Mouse (Mus musculus): Measurements from ENCODE around the gene Pla2g10.
"Not testable (repeated sequence)": the region's sequence is repeated elsewhere in the genome, so short reads cannot be mapped to it uniquely, and the experiment has no call there.

The Pla2g10 gene

GRCm38 (mm10) chr16:13730285-13731255 is at the start of gene Pla2g10:
Gene Pla2g10, minus strand, starts transcription at chr16:13730983.
- in situ Hi-C loops (cut with MboI, MseI), result no loop called here

- in situ Hi-C loops (cut with MboI, MseI), result loop anchor here in 1 of 2 experiments (25.0 kb wide), 1 partner anchor 662 kb away; the partner anchor contains the start of gene Ercc4
Measured at GRCm38 (mm10) chr16:13774651-13775050, 43.9 kb upstream of the Pla2g10 start.

- in situ Hi-C loops (cut with MboI, MseI), result not testable (repeated sequence)
Measured at GRCm38 (mm10) chr16:13774011-13774410, 43.2 kb upstream of the Pla2g10 start.

- in situ Hi-C loops (cut with MboI, MseI), result not testable (repeated sequence)
Measured at GRCm38 (mm10) chr16:13772051-13772450, 41.3 kb upstream of the Pla2g10 start.

DNA sequence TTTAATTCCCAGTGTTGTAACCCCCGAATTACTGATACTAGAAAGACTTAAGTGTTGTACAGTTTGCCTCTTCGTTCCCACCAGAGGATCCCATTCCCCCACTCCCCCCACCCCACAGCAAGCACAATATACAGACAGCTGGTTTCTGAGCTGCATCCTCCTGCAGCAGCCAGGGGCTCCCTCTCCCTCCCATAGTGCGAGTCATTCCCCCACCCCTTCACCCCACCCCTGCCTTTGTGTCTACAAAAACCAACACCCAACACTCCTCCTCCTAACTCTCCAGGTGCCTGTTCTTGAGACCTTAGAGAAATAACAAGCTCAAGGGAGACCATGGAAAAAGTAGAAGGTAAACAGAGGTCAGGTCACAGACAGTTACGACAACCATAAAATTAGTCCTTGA is 40.8 kb upstream of the Pla2g10 start:
- in situ Hi-C loops (cut with MboI, MseI), result not testable (repeated sequence)

DNA sequence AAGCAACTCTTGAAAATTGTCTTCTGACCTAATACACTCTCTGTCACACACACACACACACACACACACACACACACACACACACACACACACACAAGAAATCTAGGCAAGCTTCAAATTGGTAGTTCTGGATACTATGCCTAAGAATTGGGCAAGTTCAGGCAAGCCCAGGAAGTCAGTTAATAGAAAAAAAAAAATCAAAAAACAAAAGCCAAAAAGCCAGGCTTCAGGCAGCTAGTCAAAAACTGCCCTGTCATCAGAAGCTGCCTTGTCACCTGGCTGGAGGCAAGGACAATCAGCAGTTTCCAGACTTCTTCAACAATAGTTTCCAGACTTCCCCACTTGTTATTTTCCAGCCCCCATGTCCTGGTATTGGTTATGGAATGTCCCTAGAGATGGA is 35.6 kb upstream of the Pla2g10 start:
- in situ Hi-C loops (cut with MboI, MseI), result no loop called here

GRCm38 (mm10) chr16:13764519-13764918 is 33.7 kb upstream of the Pla2g10 start:
- in situ Hi-C loops (cut with MboI, MseI), result no loop called here

GRCm38 (mm10) chr16:13762807-13763206 is 32.0 kb upstream of the Pla2g10 start:
- in situ Hi-C loops (cut with MboI, MseI), result not testable (repeated sequence)

GRCm38 (mm10) chr16:13757823-13758222 is 27.0 kb upstream of the Pla2g10 start:
- in situ Hi-C loops (cut with MboI, MseI), result no loop called here

- in situ Hi-C loops (cut with MboI, MseI), result no loop called here
Measured at GRCm38 (mm10) chr16:13754400-13755190, 23.8 kb upstream of the Pla2g10 start.

DNA sequence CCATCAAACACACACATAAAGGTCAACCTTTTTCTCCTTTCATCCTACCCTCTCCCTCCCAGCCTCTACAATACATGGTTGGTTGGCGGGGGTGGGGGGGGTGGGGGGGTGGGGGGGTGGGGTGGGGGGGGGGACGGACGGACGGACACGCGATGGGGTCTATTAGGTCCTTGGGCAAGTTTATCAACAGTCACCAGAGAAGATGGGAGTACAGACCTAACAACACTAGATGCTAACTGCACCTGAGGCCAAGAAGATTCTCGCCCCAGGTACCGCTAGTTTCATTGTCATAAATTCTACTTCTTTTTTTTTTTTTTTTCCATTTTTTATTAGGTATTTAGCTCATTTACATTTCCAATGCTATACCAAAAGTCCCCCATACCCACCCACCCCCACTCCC is 23.2 kb upstream of the Pla2g10 start:
- in situ Hi-C loops (cut with MboI, MseI), result no loop called here

GRCm38 (mm10) chr16:13750626-13751025 is 19.8 kb upstream of the Pla2g10 start:
- in situ Hi-C loops (cut with MboI, MseI), result no loop called here

- in situ Hi-C loops (cut with MboI, MseI), result no loop called here
Measured at GRCm38 (mm10) chr16:13749981-13750380, 19.2 kb upstream of the Pla2g10 start.

GRCm38 (mm10) chr16:13749306-13749705 is 18.5 kb upstream of the Pla2g10 start:
- in situ Hi-C loops (cut with MboI, MseI), result no loop called here

DNA sequence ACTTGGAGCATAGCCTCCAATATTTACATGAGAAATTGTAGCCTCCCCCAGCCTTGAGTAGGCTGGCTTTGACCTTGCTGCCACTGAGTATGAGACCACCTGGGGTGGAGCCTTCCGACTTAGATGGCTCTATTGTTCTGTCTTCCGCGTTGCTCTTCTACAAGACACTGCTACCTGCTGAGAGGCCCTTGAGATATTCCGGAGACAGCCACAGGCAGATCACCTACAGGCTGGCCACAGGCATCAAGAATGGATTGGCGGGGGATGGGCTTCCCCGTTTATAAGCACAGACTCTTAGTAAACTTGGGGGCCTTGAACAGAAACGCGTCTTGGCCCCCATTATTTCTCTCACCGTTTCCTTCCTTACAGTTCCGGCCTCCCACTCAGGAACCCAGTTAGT is 18.0 kb upstream of the Pla2g10 start:
- in situ Hi-C loops (cut with MboI, MseI), result not testable (repeated sequence)

DNA sequence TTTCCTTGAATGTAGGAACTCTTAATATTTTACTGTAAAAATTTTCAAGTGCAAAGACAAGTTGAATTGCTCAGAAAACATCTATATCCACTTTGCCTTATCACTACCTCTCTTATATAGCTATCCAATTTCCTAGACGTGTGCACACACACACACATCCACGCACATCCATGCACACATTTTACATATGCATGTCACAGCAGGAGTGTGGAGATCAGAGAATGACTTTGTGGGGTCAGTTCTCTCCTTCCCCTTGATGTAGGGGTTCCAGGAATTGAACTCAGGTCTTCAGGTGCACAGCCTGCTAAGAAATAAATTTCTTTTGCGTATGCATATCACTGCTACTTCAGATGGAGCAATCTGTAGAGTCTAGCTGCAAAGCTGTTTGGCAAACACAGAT is 17.3 kb upstream of the Pla2g10 start:
- in situ Hi-C loops (cut with MboI, MseI), result no loop called here

- in situ Hi-C loops (cut with MboI, MseI), result no loop called here
Measured at GRCm38 (mm10) chr16:13747708-13748107, 16.9 kb upstream of the Pla2g10 start.

DNA sequence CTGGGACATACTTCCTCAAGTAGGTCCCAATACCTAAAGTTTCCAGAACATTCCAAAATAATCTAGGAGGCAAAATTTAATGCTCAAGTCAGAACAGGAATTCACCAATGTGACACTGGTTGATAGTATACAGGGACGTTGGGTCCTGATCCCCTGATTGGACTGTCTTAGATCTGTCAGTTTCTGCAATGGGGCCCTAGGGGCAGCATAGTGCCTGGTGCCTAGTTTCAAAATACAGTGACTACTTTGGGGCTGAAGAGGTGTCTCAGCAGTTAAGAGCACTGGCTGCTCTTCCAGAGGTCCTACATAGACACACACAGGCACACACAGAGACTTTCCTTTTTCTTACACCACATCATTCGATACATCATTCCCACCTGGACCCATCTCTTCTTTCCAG is 10.1 kb upstream of the Pla2g10 start:
- in situ Hi-C loops (cut with MboI, MseI), result no loop called here

GRCm38 (mm10) chr16:13739044-13739443 is 8.3 kb upstream of the Pla2g10 start:
- in situ Hi-C loops (cut with MboI, MseI), result not testable (repeated sequence)

- in situ Hi-C loops (cut with MboI, MseI), result no loop called here
Measured at GRCm38 (mm10) chr16:13735977-13736376, 5.2 kb upstream of the Pla2g10 start.

GRCm38 (mm10) chr16:13733518-13734137 is 2.8 kb upstream of the Pla2g10 start:
- in situ Hi-C loops (cut with MboI, MseI), result no loop called here

- in situ Hi-C loops (cut with MboI, MseI), result no loop called here
Measured at GRCm38 (mm10) chr16:13732786-13733185, 2.0 kb upstream of the Pla2g10 start.

Measured in T-helper 17 cell (primary cell).